8 mouse cellular contexts compared by ENCODE assay signal in the genomic region with DNA sequence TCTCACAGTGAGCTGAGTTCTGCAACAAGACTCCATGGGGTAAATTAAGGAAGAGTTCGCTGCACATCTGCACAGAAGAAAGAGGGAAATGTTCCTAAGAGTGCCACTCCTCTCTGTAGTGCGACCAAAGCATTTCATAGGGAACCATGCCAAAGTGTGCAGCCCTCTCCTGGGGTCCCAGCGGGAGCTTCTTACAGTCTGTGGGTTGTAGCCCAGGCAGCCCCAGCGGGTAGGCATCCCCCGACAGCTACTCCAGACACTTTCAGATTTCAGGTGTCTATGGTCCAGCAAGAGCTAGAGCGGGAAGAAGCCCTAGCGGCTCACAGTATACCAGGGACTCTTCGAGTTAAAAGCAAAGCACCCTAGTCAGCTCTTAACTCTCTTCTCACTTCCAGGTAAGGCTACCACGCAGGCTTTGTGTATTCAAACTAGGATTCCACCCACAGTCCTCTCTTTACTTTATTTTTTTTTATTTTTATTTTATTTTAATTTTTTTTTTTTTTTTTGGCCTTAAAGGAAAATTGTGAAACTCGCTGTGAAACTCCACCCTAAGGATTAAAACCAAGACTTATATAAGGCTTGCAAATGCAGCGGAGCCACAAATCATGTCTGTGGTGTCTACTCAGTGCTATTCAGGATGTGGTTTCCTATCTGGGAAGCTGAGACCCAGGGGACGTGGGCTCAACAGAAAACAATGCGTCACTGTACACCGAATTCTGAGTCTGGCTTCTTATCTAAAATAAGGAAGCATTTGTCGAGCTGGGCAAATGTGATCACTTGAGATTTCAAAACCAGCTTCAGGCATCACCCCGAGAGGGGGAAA.
DNase-seq lines count a peak whose midpoint lies in the region; ATAC-seq and TF ChIP-seq lines count a peak whose summit lies in the region.

No protein-coding gene starts in this region.

- no peaks in the 10 kb centered on the region for H3K27me3 ChIP-seq in forebrain, embryonic 12.5 days
- no peaks in the 10 kb centered on the region for H3K27me3 ChIP-seq in forebrain, embryonic 16.5 days (replicated peaks; ENCODE audit: control insufficient read depth, insufficient read depth, low read length)
- H3K27me3 ChIP-seq in heart, embryonic 12.5 days (replicated peaks) = no peaks in the 10 kb centered on the region
- H3K27me3 ChIP-seq in midbrain, postnatal 0 days (ENCODE audit: insufficient read depth, low read length) = no peaks in the 10 kb centered on the region

- H3K27ac ChIP-seq in forebrain, embryonic 12.5 days = 0 out of 2 replicates have a peak overlapping the region, but pooled peaks have one; percentile 19
- H3K27ac ChIP-seq in forebrain, embryonic 16.5 days (ENCODE audit: low read length) = no peak overlapping the region
- peak overlapping the region; percentile 76; the same call in 1 of the 2 replicates for H3K27ac ChIP-seq in heart, embryonic 12.5 days (ENCODE audit: poor library complexity, severe bottlenecking)
- no peak overlapping the region for H3K27ac ChIP-seq in midbrain, postnatal 0 days (ENCODE audit: low read depth, low read length)

- no peaks in the 10 kb centered on the region for H3K36me3 ChIP-seq in forebrain, embryonic 12.5 days (replicated peaks)
- H3K36me3 ChIP-seq in forebrain, embryonic 16.5 days (ENCODE audit: control insufficient read depth, insufficient read depth) = no peaks in the 10 kb centered on the region
- H3K36me3 ChIP-seq in heart, embryonic 12.5 days = no peaks in the 10 kb centered on the region
- no peaks in the 10 kb centered on the region for H3K36me3 ChIP-seq in midbrain, postnatal 0 days (ENCODE audit: insufficient read depth, low read length)

- DNase-seq in lung, postnatal 36 days = peak; percentile 47
- no peak for DNase-seq in lung, postnatal 14 days
- peak; percentile 33 for DNase-seq in midbrain, postnatal 0 days (ENCODE audit: low spot score)
- no peak for DNase-seq in cerebellum, postnatal 14 days
- DNase-seq in ovary, postnatal 10 days (ENCODE audit: low spot score) = no peak

- no peak overlapping the region for H3K4me3 ChIP-seq in forebrain, embryonic 12.5 days (replicated peaks)
- no peak overlapping the region for H3K4me3 ChIP-seq in forebrain, embryonic 16.5 days (replicated peaks; ENCODE audit: low read length)
- no peak overlapping the region for H3K4me3 ChIP-seq in heart, embryonic 12.5 days
- H3K4me3 ChIP-seq in midbrain, postnatal 0 days (ENCODE audit: low read depth, low read length) = no peak overlapping the region

- H3K9me3 ChIP-seq in forebrain, embryonic 12.5 days = no peaks in the 10 kb centered on the region
- H3K9me3 ChIP-seq in forebrain, embryonic 16.5 days (ENCODE audit: control insufficient read depth, low read length) = no peaks in the 10 kb centered on the region
- H3K9me3 ChIP-seq in heart, embryonic 12.5 days (replicated peaks) = no peaks in the 10 kb centered on the region
- no peaks in the 10 kb centered on the region for H3K9me3 ChIP-seq in midbrain, postnatal 0 days (ENCODE audit: low read length)

- WGBS in forebrain, embryonic 12.5 days = 64% methylated on average over 16 of the region's 16 CpGs
- 62% methylated on average over 16 of the region's 16 CpGs for WGBS in forebrain, embryonic 16.5 days
- 38% methylated on average over 16 of the region's 16 CpGs for WGBS in heart, embryonic 12.5 days
- 54% methylated on average over 16 of the region's 16 CpGs for WGBS in midbrain, postnatal 0 days

- TF ChIP-seq CTCF in midbrain, postnatal 0 days (IDR thresholded peaks at IDR 0.05) = no peak

- peaks cover 23% of the 10 kb centered on the region for H3K4me1 ChIP-seq in forebrain, embryonic 12.5 days
- peaks cover 3% of the 10 kb centered on the region; the same call in 1 of the 2 replicates for H3K4me1 ChIP-seq in forebrain, embryonic 16.5 days (replicated peaks; ENCODE audit: control insufficient read depth, insufficient read depth, low read length)
- peaks cover 35% of the 10 kb centered on the region for H3K4me1 ChIP-seq in heart, embryonic 12.5 days (replicated peaks)
- H3K4me1 ChIP-seq in midbrain, postnatal 0 days (ENCODE audit: insufficient read depth, low read length) = peaks cover 3% of the 10 kb centered on the region; the same call in 1 of the 2 replicates

- no peak for ATAC-seq in forebrain, embryonic 12.5 days (ENCODE audit: low FRiP score)
- no peak for ATAC-seq in forebrain, embryonic 16.5 days
- no peak for ATAC-seq in heart, embryonic 12.5 days (ENCODE audit: insufficient number of reproducible peaks, low FRiP score)
- ATAC-seq in midbrain, postnatal 0 days (ENCODE audit: low FRiP score) = no peak

- H3K9ac ChIP-seq in forebrain, embryonic 12.5 days = no peak overlapping the region
- H3K9ac ChIP-seq in forebrain, embryonic 16.5 days (replicated peaks; ENCODE audit: low read depth, low read length) = no peak overlapping the region
- H3K9ac ChIP-seq in heart, embryonic 12.5 days = no peak overlapping the region
- H3K9ac ChIP-seq in midbrain, postnatal 0 days (replicated peaks; ENCODE audit: low read length, poor library complexity, severe bottlenecking) = no peak overlapping the region

- no peak overlapping the region for H3K4me2 ChIP-seq in forebrain, embryonic 12.5 days
- no peak overlapping the region for H3K4me2 ChIP-seq in forebrain, embryonic 16.5 days (ENCODE audit: low read length)
- peak overlapping the region; percentile 38 for H3K4me2 ChIP-seq in heart, embryonic 12.5 days
- H3K4me2 ChIP-seq in midbrain, postnatal 0 days (ENCODE audit: low read depth, low read length, poor library complexity, severe bottlenecking) = no peak overlapping the region

Comparison
In these comparisons a context has a peak if more than half of its experiments do, and no peak if none do; other contexts are left out.
1. H3K27ac ChIP-seq: peak in forebrain, embryonic 12.5 days (single experiment) and heart, embryonic 12.5 days (single experiment); none in forebrain, embryonic 16.5 days (single experiment) and midbrain, postnatal 0 days (single experiment).
2. DNase-seq: peak in lung, postnatal 36 days (single experiment) and midbrain, postnatal 0 days (single experiment); none in lung, postnatal 14 days (single experiment), cerebellum, postnatal 14 days (0 of 2) and ovary, postnatal 10 days (single experiment).